Mouse (Mus musculus) embryo, embryonic 11.5 days (tissue): ENCODE data around the gene Clstn2.

Source experiments
- DNase-seq: peaks from one replicate; pipeline ENCODE4 v3.0.0-alpha.2; 2012; ENCODE audit warnings: low read depth, low spot score

The Clstn2 gene

DNA sequence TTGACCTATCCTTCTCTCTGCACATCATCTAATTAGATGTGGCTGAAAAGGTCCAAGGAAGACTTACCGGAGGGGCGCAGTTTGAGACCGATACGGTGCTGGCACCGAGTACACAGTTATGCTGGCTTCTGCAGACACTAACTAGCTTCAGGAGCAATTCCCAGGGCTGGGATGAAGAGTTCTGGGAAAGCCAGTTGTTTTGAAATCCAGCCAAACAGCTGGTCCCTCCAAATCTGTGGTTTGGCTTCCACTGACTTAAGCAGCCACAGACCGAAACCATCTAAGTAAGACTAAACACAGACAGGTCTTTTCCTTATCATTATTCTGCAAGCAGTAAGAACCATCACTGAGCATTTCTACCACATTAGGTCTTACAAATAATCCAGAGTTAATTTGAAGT, 558.1 kb downstream of the Clstn2 start:
- no peak for DNase-seq

DNA sequence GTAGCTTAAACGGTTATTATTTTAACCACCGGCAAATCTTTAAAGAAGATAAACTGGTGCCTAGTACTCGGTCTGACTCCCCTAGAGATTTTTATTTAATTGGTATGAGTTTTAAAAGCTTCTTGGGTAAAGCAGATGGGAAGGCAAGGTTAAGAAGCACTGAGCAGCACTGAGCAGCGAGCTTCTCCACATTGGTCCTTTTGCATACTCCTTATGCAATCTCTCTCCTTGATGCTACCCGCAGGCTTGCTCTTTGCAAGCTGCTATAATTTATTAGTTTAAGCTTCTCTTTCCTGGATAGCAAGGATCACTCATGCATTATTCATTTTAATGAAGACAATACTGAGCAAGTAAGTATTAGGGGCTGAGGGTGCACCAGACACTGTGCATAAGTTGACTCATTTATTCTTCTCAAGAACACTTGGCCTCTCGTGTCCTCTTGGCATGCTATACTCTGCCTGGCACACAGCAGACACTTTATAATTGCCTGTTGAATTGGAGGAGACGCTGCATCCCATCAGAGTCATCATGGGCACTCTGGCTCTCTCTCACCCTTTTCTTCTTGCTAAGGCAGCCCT, 561.9 kb downstream of the Clstn2 start:
- no peak for DNase-seq

DNA sequence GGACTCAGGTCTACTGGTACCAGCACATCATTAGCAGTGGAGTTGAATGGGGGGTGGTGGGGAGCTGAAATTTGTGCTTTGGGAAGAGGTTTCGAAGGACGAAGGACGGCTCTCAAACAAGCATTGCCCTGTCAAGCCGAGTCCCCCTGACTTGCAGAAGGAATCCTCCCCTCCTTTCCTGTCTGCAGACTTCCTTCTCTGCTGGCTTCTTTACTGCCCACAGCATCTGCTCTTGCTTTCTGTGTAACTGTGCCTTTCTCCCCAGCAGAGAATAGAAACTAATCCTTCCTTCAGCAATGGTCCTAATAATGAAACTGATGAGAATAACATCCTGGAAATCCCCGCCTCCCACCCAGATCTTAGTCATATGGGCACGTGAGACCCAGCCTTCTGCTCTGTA, 572.5 kb downstream of the Clstn2 start:
- no peak for DNase-seq

DNA sequence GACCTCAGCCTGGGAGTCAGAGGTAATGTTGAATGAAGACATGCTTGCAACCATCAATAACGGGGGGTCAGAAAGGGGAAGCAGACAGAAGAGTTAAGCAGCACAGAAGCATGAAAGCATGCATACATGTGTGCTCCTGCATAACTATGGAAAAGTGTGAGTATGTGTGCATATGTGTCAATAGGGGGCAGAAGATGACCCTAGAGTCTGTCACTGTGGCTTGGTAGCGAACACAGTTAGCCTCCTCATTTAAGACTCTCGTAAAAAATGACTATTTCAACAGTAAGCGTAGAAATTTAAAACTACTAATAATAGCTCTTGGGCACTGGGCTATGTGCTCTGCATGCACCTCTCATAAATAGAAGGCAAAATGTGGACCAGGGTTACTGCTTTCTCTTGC, 573.2 kb downstream of the Clstn2 start:
- DNase-seq, result no peak

DNA sequence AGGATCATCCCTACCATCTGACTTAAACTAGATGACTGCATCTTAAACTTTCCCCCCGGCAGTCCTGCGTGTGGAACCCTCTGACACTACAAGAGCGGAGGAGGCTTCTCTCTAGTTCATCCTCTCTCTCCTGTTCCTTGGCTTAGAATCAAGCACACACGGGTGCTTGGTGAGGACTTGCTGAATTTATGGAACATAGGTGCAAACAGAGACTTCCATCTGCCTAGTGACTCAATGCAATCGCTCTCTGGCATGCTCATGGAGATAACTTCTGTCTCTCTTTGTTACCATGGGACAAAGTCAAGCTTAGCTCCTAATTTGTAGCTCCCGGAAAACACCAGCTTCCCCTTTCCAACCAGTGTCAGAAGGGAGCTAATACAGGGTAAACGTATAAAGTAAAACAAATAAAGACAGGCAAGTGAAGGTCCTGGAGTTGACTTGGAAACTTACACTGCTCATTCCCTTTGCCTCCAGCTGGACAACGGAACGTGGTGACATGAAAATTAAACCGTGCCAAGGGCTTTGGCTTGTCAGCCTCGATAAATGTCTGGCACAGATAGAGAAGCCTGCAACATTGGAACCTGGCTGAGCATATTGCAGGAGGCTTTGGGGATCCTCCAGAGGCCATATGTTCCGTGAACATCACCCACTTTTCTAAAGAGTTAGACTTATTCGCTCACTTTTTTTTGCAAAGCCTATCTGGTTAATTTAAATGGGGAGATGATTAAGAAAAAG, 583.5 kb downstream of the Clstn2 start:
- no peak for DNase-seq

DNA sequence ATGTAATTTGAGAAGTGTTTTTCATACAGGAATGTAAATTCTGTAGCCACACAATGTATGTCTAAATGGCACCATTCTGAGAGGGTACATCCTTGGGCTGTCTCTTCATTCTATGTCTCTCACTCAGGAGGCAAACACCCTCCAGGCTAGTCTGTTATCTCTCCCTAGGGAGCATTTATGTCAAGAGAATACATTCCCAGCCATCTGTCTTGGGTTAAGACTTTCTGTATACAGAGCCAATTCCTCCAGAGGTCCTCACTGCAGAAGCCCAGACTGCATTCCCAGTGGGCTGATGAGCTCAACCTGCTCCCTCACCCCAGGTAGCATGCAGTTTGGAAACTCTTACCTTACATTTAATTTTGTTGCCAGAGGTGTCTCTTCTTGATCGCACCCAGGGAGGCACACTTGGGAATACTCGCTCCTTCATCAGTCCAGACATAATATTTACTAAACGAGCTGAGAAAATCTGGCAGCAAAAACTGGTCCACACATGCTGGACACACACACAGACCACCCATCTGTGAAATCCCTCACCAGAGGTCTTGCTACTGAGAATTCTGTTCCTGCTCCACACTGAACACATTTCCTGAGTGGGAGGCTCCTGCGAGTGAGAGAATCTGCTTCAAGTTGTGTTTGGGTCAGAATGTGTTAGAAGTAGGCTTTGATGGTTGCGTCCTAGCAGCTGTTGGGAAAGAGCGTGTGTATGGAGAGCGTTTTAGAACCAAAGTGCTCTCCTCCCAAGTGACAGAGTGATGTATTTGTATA, 592.9 kb downstream of the Clstn2 start:
- DNase-seq, result no peak

DNA sequence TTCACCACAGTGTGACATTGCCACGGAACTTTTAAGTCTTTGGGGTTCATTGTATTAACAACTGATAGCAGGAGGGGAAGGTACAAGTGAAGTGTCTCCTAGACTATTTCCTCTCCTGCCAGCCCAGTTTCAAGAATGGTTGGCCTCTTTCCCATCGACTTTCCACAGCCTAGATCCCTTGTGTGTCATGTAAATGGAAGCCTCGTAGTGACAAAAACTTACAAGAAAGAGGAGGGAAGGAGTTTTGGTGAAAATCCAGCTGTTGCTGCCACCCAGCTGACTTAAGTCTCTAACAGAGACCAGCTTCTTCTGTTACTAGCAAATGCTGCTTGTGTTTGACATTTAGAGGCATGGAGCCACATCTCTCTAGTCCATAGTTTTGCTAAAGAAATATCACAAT, 598.3 kb downstream of the Clstn2 start:
- no peak for DNase-seq

DNA sequence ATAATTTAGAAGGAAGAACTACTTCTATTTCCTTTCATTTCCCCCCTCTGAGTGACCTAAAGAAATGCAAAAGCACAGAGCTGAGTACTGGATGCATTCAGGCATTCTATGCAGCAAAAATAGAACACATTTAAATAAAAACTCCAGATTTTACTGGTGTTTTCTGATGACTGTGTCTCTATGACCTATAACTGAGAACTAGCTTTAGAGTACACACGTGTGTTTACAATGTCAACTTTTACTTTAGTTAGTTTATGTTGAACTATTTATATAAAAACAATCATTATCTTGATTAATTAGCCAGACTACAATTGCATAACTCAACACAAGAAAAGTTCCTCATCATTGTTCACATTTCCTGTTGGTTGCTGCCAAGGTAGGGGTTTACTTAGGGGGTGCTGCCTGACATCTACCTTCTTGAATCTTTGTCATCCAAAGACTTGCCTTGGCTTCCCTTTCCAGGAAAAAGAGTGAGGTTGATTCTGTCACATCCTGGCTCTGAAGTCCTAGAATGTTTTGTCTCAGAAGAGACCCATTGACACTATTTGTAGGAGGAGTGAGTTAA, 603.0 kb downstream of the Clstn2 start:
- DNase-seq, result no peak

DNA sequence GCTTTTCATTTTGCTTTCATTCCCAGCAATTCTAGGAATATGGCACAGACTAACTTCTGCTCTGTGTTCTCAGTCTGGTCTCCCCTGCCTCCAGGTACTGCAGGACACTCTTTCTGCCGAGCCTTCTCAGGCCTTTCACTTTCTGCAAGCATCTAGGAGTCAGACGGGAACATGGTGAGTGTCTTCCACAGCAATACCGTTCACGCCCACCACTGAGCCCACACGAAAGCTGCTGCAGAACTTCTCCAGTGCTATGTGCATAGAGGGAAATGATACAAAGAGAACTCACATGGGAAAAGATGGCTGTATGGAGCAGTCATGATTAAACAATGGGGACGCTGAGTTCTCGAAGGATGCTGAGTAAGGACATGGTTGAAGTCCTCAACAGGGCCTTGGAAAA, 604.9 kb downstream of the Clstn2 start:
- DNase-seq, result no peak

DNA sequence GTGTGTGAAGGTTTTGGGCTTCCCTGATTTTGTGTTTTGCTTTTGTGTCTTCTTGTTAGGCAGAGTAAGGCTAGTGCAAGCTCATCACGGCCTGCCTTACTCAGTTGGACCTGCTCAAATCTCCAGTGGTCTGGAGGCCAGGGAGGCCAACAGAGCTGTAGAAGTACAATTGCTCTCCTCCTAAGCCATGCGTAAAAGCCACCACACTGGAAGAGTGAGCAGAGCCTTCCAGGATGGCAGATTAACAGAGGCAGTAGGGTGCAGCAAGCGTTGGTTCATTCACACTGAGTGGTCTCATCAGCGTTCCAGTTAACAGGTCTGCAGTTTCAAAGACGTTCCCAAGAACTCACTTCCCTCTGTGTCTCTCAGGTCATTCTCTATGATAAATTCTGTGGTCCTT, 612.1 kb downstream of the Clstn2 start:
- DNase-seq, result no peak

DNA sequence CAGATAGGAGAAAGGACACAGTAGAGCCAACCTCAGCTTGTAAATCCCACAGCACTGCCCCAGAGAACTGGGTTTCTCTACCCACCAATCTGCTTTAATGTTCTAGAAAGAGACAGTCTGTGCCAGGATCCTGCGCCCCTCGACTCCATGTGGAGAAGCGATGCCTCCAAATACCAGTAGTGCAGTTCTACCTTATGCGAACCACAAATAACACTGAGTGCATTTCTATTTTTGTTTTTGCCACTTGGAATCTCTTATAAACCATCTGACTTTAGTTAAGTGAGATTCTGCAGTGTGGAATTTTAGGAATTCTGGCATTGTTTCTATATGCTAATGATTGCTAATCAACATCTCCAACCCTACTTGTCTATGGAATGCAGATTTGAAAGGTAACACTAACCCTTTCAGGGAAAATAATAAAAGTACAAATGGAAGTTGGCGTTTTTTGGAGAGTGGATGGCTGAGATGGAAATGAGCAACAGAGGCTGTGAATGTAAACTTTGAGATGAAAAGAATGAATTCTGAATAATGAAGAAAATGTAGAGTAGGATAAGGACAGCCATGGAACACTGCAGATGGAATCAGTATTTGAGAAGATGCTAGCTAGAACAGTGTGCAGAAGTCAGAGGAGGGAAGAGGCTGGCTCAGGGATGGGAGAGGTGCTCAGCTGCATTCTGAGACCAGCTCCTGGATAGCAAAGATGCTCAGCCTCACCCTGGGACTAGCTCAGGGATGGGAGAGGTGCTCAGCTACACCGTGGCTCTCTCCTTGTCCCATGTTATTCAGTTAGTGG, 617.9 kb downstream of the Clstn2 start:
- DNase-seq, result no peak

DNA sequence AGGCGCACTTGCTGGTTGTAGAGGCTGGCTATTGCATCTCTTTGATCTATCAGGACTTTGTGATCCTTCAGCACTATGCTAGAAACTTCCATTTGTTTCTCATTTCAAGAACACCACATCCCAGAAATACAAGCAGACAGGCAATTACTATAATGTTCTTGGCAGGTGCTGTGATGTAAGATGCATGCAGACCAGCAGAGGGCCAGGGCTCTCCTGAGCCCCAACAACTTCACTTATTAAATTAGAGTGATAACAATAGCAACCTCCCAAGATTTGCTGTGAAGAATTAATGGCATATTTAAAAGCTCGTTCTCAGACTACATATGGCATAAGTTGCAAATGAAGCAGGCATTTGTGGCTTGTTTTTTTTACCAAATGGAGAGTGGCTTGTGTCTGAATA, 624.8 kb downstream of the Clstn2 start:
- no peak for DNase-seq
